Mouse (Mus musculus) embryo, embryonic 10.5 days (tissue): ENCODE measurements around the gene Polr2c.
"Not testable (repeated sequence)": the region's sequence is repeated elsewhere in the genome, so short reads cannot be mapped to it uniquely, and the experiment has no call there.

ENCODE experiments used
- DNase-seq: peaks from one replicate; pipeline ENCODE4 v3.0.0-alpha.2; 2015; ENCODE audit warnings: low spot score

Polr2c gene

GRCm38 (mm10) chr8:94857346-94858173 lies at the start of gene Polr2c:
Gene Polr2c (plus strand): TSS chr8:94857450.
- DNase-seq = peak; percentile 91

- no peak for DNase-seq
Observed at GRCm38 (mm10) chr8:94807506-94807905, 49.7 kb upstream of the Polr2c start.

GRCm38 (mm10) chr8:94808372-94808771 lies 48.9 kb upstream of the Polr2c start:
- DNase-seq = no peak

- DNase-seq = no peak
Observed at GRCm38 (mm10) chr8:94810153-94810552, 47.1 kb upstream of the Polr2c start, which contains the start of gene Ccl17. Gene Ccl17 (plus strand): TSS chr8:94810453.

GRCm38 (mm10) chr8:94810855-94811254 lies 46.4 kb upstream of the Polr2c start:
- no peak for DNase-seq

GRCm38 (mm10) chr8:94811654-94812053 lies 45.6 kb upstream of the Polr2c start:
- DNase-seq = no peak

GRCm38 (mm10) chr8:94812645-94813098 lies 44.6 kb upstream of the Polr2c start:
- DNase-seq = peak; percentile 96

- DNase-seq = peak; percentile 58
Observed at GRCm38 (mm10) chr8:94814556-94814955, 42.7 kb upstream of the Polr2c start.

GRCm38 (mm10) chr8:94817933-94818332 lies 39.3 kb upstream of the Polr2c start:
- DNase-seq = no peak

GRCm38 (mm10) chr8:94819671-94820179 lies 37.5 kb upstream of the Polr2c start:
- no peak for DNase-seq

- DNase-seq = no peak
Observed at GRCm38 (mm10) chr8:94820553-94820952, 36.7 kb upstream of the Polr2c start.

- DNase-seq = no peak
Observed at GRCm38 (mm10) chr8:94821381-94821780, 35.9 kb upstream of the Polr2c start.

GRCm38 (mm10) chr8:94822637-94823560 lies 34.4 kb upstream of the Polr2c start:
- peak; percentile 80 for DNase-seq

- DNase-seq = no peak
Observed at GRCm38 (mm10) chr8:94825170-94825569, 32.1 kb upstream of the Polr2c start.

- no peak for DNase-seq
Observed at GRCm38 (mm10) chr8:94826210-94826609, 31.0 kb upstream of the Polr2c start.

- DNase-seq = no peak
Observed at GRCm38 (mm10) chr8:94828284-94828683, 29.0 kb upstream of the Polr2c start.

GRCm38 (mm10) chr8:94833901-94834405 lies 23.3 kb upstream of the Polr2c start:
- not testable (repeated sequence) for DNase-seq

GRCm38 (mm10) chr8:94835751-94836150 lies 21.5 kb upstream of the Polr2c start:
- not testable (repeated sequence) for DNase-seq

GRCm38 (mm10) chr8:94836456-94837240 lies 20.6 kb upstream of the Polr2c start:
- no peak for DNase-seq

GRCm38 (mm10) chr8:94837662-94838574 lies 19.3 kb upstream of the Polr2c start, which contains the start of the genes Coq9 and Ciapin1:
Gene Coq9 (plus strand): TSS chr8:94838321.
Gene Ciapin1 (minus strand): TSS chr8:94838358.
- peak; percentile 97 for DNase-seq
